Mouse (Mus musculus) lung, embryonic 14.5 days (tissue): ENCODE data around the gene Ankrd13c. TPM values are rescaled to one million over a fixed set of nuclear protein-coding genes. Genes with fewer than 3 reads are reported as not detected.

Source experiments
- ATAC-seq: fragments of 200-750 bp; cut with Nextera tagmentation; 2 replicates; pipeline ENCODE4 v1.8.0; 2017; ENCODE audit warnings: mild to moderate bottlenecking, moderate TSS enrichment, moderate library complexity; ENCODE audit not compliant: insufficient read depth
- DNase-seq: peaks from one replicate; pipeline ENCODE4 v3.0.0-alpha.2; 2015
- H3K27ac ChIP-seq: fragments of 300-500 bp; sonication (generic); 2 replicates; pipeline ENCODE4 v1.5.1; 2014; ENCODE audit warnings: low read depth, mild to moderate bottlenecking, moderate library complexity
- H3K27me3 ChIP-seq: fragments of 300-500 bp; sonication (generic); 2 replicates; pipeline ENCODE4 v1.6.1; 2014; ENCODE audit warnings: low read length, control low read depth; ENCODE audit not compliant: insufficient read depth
- H3K36me3 ChIP-seq: fragments of 300-500 bp; sonication (generic); 2 replicates; pipeline ENCODE4 v1.6.1; 2014; ENCODE audit warnings: control low read depth; ENCODE audit not compliant: insufficient read depth
- H3K4me1 ChIP-seq: fragments of 300-500 bp; sonication (generic); 2 replicates; pipeline ENCODE4 v1.6.1; 2014; ENCODE audit warnings: antibody characterized with exemption, control low read depth; ENCODE audit not compliant: insufficient read depth
- H3K4me2 ChIP-seq: fragments of 300-500 bp; sonication (generic); 2 replicates; pipeline ENCODE4 v1.6.1; 2014; ENCODE audit warnings: mild to moderate bottlenecking
- H3K4me3 ChIP-seq: fragments of 300-500 bp; sonication (generic); 2 replicates; pipeline ENCODE4 v1.5.1; 2014; ENCODE audit warnings: low read depth, low read length
- H3K9ac ChIP-seq: fragments of 300-500 bp; sonication (generic); 2 replicates; pipeline ENCODE4 v1.6.1; 2014
- H3K9me3 ChIP-seq: fragments of 300-500 bp; sonication (generic); 2 replicates; pipeline ENCODE4 v1.6.1; 2016; ENCODE audit warnings: low read depth, low read length, control low read depth
- CTCF ChIP-seq: IDR thresholded peaks from 2 replicates; pipeline ENCODE4 v1.5.1; 2016; ENCODE audit warnings: antibody characterized with exemption, low read depth
- WGBS: fragments of 180-500 bp; shearing (Covaris S2); extraction: QIAGEN DNeasy Blood & Tissue Kit; methylation state at CpG from one replicate; pipeline ENCODE4 v1.1.7; 2014; 5-methylcytosine and 5-hydroxymethylcytosine counted together
- polyA plus RNA-seq: library from polyadenylated mRNA; unstranded; fragments of >200 nt; fragmentation: Nextera tagmentation; extraction: Ambion mirVana; gene quantifications from 2 replicates; pipeline ENCODE4 v1.2.1, GENCODE M21; 2014

The Ankrd13c gene
- polyA plus RNA-seq: 23.7 and 24.3 TPM in 2 replicates

- Histone ChIP-seq H3K36me3 (no peaks in the 10 kb centered on the region), H3K27ac (peak within 1 kb of the TSS; percentile 98), H3K27me3 (no peaks in the 10 kb centered on the region), H3K4me3 (peak within 1 kb of the TSS; percentile 89), H3K9ac (peak within 1 kb of the TSS; percentile 87), H3K9me3 (no peaks in the 10 kb centered on the region), H3K4me1 (no peaks in the 10 kb centered on the region), H3K4me2 (peak within 1 kb of the TSS; percentile 94)
- no peak for TF ChIP-seq CTCF
- DNase-seq (peak; percentile 96), ATAC-seq (peak; percentile 98)
- under 1% methylated on average over 43 of the region's 45 CpGs for WGBS
These were observed at the start of gene Ankrd13c for GRCm38 (mm10) chr3:157946843-157947358. Gene Ankrd13c (plus strand): TSS chr3:157947239.

- Histone ChIP-seq H3K27ac (no peak overlapping the region), H3K4me2 (no peak overlapping the region), H3K36me3 (no peaks in the 10 kb centered on the region; the same call in 1 of the 2 replicates), H3K9ac (no peak overlapping the region), H3K4me3 (no peak overlapping the region), H3K4me1 (no peaks in the 10 kb centered on the region), H3K9me3 (no peaks in the 10 kb centered on the region), H3K27me3 (no peaks in the 10 kb centered on the region)
- ATAC-seq (no peak), DNase-seq (no peak)
- 91% methylated on average over 3 of the region's 3 CpGs for WGBS
- TF ChIP-seq CTCF: no peak
These were observed 49.4 kb upstream of the Ankrd13c start for GRCm38 (mm10) chr3:157897645-157898044.

GRCm38 (mm10) chr3:157899986-157900385, 47.1 kb upstream of the Ankrd13c start:
- no peak overlapping the region for H3K4me3 ChIP-seq
- H3K36me3 ChIP-seq: peaks cover 3% of the 10 kb centered on the region; the same call in 1 of the 2 replicates
- no peak for TF ChIP-seq CTCF
- H3K4me1 ChIP-seq: no peaks in the 10 kb centered on the region
- no peak overlapping the region for H3K27ac ChIP-seq
- DNase-seq (no peak), ATAC-seq (no peak)
- H3K9me3 ChIP-seq: no peaks in the 10 kb centered on the region
- no peak overlapping the region for H3K4me2 ChIP-seq
- no peaks in the 10 kb centered on the region for H3K27me3 ChIP-seq
- WGBS: 82% methylated on average over 1 of the region's 1 CpGs
- no peak overlapping the region for H3K9ac ChIP-seq

GRCm38 (mm10) chr3:157901721-157902120, 45.3 kb upstream of the Ankrd13c start:
- H3K4me2 ChIP-seq: no peak overlapping the region
- no peak for TF ChIP-seq CTCF
- ATAC-seq (no peak), DNase-seq (no peak)
- no peaks in the 10 kb centered on the region for H3K27me3 ChIP-seq
- no peak overlapping the region for H3K4me3 ChIP-seq
- no peak overlapping the region for H3K9ac ChIP-seq
- 63% methylated on average over 5 of the region's 5 CpGs for WGBS
- no peak overlapping the region for H3K27ac ChIP-seq
- no peaks in the 10 kb centered on the region for H3K9me3 ChIP-seq
- peaks cover 3% of the 10 kb centered on the region; the same call in 1 of the 2 replicates for H3K36me3 ChIP-seq
- H3K4me1 ChIP-seq: no peaks in the 10 kb centered on the region

- no peak for TF ChIP-seq CTCF
- ATAC-seq (peak; percentile 73; the same call in 1 of the 2 replicates), DNase-seq (no peak)
- no peak overlapping the region for H3K4me3 ChIP-seq
- WGBS: 59% methylated on average over 3 of the region's 3 CpGs
- no peaks in the 10 kb centered on the region for H3K4me1 ChIP-seq
- H3K36me3 ChIP-seq: 0 out of 2 replicates have a peak, but pooled peaks cover 3% of the 10 kb centered on the region
- no peak overlapping the region for H3K27ac ChIP-seq
- no peaks in the 10 kb centered on the region for H3K27me3 ChIP-seq
- H3K4me2 ChIP-seq: no peak overlapping the region
- H3K9ac ChIP-seq: no peak overlapping the region
- H3K9me3 ChIP-seq: no peaks in the 10 kb centered on the region
These were observed 38.9 kb upstream of the Ankrd13c start for GRCm38 (mm10) chr3:157908166-157908565.

- TF ChIP-seq CTCF: no peak
- Histone ChIP-seq H3K27me3 (no peaks in the 10 kb centered on the region), H3K36me3 (no peaks in the 10 kb centered on the region), H3K4me3 (no peak overlapping the region), H3K4me1 (no peaks in the 10 kb centered on the region), H3K4me2 (no peak overlapping the region), H3K9me3 (no peaks in the 10 kb centered on the region), H3K27ac (no peak overlapping the region), H3K9ac (no peak overlapping the region)
- DNase-seq: no peak
- no peak for ATAC-seq
- WGBS: 70% methylated on average over 3 of the region's 3 CpGs
These were observed 36.8 kb upstream of the Ankrd13c start for GRCm38 (mm10) chr3:157910262-157910661.

GRCm38 (mm10) chr3:157912155-157912554, 34.9 kb upstream of the Ankrd13c start:
- no peaks in the 10 kb centered on the region for H3K36me3 ChIP-seq
- ATAC-seq: no peak
- TF ChIP-seq CTCF: no peak
- H3K27me3 ChIP-seq: no peaks in the 10 kb centered on the region
- no peaks in the 10 kb centered on the region for H3K4me1 ChIP-seq
- H3K9ac ChIP-seq: no peak overlapping the region
- no peaks in the 10 kb centered on the region for H3K9me3 ChIP-seq
- DNase-seq: no peak
- WGBS: 81% methylated on average over 2 of the region's 2 CpGs
- no peak overlapping the region for H3K27ac ChIP-seq
- H3K4me3 ChIP-seq: no peak overlapping the region
- H3K4me2 ChIP-seq: no peak overlapping the region
